Mouse (Mus musculus) right cerebral cortex, adult 2 months (tissue): ENCODE data around the gene Ext2.

Source experiments
- DNase-seq, 2 experiments: peaks; one replicate each; pipeline ENCODE4 v3.0.0; 2021 to 2022; ENCODE audit warnings: low spot score in 2 of 2

The Ext2 gene

GRCm38 (mm10) chr2:93682601-93683202 is 139.7 kb downstream of the Ext2 start:
- DNase-seq: no peak

GRCm38 (mm10) chr2:93681321-93681720 is 141.0 kb downstream of the Ext2 start:
- DNase-seq: no peak

- no peak for DNase-seq
These were observed 145.1 kb downstream of the Ext2 start for GRCm38 (mm10) chr2:93677231-93677630.

- no peak for DNase-seq
These were observed 150.7 kb downstream of the Ext2 start for GRCm38 (mm10) chr2:93671573-93672184.

GRCm38 (mm10) chr2:93666146-93666858 is 156.1 kb downstream of the Ext2 start:
- no peak for DNase-seq

- no peak for DNase-seq
These were observed 156.9 kb downstream of the Ext2 start for GRCm38 (mm10) chr2:93665472-93665871.

GRCm38 (mm10) chr2:93662240-93662865 is 160.0 kb downstream of the Ext2 start:
- DNase-seq: no peak

- no peak for DNase-seq
These were observed 161.3 kb downstream of the Ext2 start for GRCm38 (mm10) chr2:93661096-93661495.

GRCm38 (mm10) chr2:93659705-93660308 is 162.6 kb downstream of the Ext2 start:
- DNase-seq: no peak

GRCm38 (mm10) chr2:93659004-93659403 is 163.4 kb downstream of the Ext2 start:
- DNase-seq: peak in 1 of 2 experiments; percentile 52

GRCm38 (mm10) chr2:93654336-93655055 is 167.9 kb downstream of the Ext2 start:
- DNase-seq: no peak

- peak; percentile 49 to 57 for DNase-seq
These were observed 173.0 kb downstream of the Ext2 start for GRCm38 (mm10) chr2:93649243-93649870.

- DNase-seq: no peak
These were observed 174.3 kb downstream of the Ext2 start for GRCm38 (mm10) chr2:93647924-93648575.

GRCm38 (mm10) chr2:93647051-93647923 is 175.1 kb downstream of the Ext2 start:
- DNase-seq: no peak

- peak in 1 of 2 experiments; percentile 3 for DNase-seq
These were observed 176.6 kb downstream of the Ext2 start for GRCm38 (mm10) chr2:93645626-93646320.

- DNase-seq: no peak
These were observed 177.2 kb downstream of the Ext2 start for GRCm38 (mm10) chr2:93645197-93645596.

GRCm38 (mm10) chr2:93644731-93645130 is 177.6 kb downstream of the Ext2 start:
- DNase-seq: no peak

GRCm38 (mm10) chr2:93644234-93644633 is 178.1 kb downstream of the Ext2 start:
- peak in 1 of 2 experiments; percentile 3 for DNase-seq

GRCm38 (mm10) chr2:93643403-93643780 is 179.0 kb downstream of the Ext2 start:
- peak in 1 of 2 experiments; percentile 9 for DNase-seq
